Mouse (Mus musculus): ENCODE measurements at regions not wholly inside any gene's neighbourhood (a gene's known extent, or its start where the extent isn't known, plus 50 kb on each side); places are given as distances from the start of the nearest gene placed in this dataset.

- DNase-seq (ENCODE audit: inconsistent ontology term) = no peak
These were observed 746.9 kb downstream of the Ppargc1a start for GRCm38 (mm10) chr5:50820674-50821073.

DNA sequence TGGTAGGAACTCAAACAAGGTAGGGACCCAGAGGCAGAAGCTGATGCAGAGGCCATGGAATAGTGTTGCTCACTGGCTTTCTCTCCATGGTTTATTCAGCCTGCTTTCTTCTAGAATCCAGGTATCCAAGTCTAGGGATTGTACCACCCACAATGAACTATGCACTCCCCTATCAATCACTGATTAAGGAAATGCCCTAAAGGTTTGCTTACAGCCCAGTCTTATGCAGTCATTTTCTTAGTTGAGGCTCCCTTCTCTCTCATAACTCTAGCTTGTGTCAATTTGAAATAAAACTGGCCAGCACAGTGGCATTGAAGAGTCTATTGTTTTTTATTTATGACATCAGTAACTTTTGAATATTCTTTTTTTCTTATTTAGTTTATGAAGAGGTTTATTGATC lies 747.6 kb downstream of the Ppargc1a start:
- no peak for DNase-seq (ENCODE audit: inconsistent ontology term)

DNA sequence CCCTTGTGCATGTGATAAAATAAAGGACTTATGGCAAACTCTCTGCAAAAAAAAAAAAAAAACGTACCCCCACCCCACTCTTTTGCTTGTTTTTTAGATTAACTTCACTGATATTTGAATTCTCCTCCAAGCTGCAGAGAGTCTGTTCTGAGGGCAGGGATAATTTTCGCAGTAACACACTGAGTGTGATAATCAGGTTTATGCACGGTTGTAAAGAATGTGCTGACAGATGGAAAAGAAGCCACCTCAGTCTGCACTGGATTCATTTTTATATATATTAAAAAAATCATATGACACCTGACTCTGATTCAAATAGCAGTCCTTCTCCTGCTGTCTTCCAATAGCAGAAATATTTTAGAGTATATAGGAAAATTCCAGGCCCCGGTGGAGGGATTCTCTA lies 736.5 kb upstream of the Adgra3 start:
- no peak for DNase-seq (ENCODE audit: inconsistent ontology term)

GRCm38 (mm10) chr5:50794453-50795169 lies 735.8 kb upstream of the Adgra3 start:
- DNase-seq (ENCODE audit: inconsistent ontology term) = peak; percentile 38

GRCm38 (mm10) chr5:50793558-50793957 lies 734.8 kb upstream of the Adgra3 start:
- no peak for DNase-seq (ENCODE audit: inconsistent ontology term)

DNA sequence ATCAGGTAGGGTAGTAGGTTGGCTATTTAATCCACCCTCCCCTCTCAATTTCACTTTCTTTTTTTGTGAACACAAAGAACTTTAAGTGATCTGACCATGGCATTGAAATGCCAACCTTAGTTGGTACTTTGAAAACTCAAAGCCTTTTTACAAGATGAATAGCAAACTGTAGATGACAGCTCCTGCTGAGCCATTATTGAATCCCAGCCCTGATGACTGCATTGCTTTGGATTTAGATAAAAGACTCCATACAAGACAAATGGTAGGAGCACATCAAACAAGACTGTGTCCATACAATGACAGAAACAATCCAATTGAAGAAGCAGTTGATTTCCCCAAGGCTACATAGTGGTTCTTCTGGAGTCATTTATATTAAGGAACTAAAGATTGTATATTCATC lies 726.5 kb upstream of the Adgra3 start:
- DNase-seq (ENCODE audit: inconsistent ontology term) = peak; percentile 59

GRCm38 (mm10) chr5:50779138-50779537 lies 720.3 kb upstream of the Adgra3 start:
- DNase-seq (ENCODE audit: inconsistent ontology term) = no peak

GRCm38 (mm10) chr5:50778221-50778620 lies 719.4 kb upstream of the Adgra3 start:
- DNase-seq (ENCODE audit: inconsistent ontology term) = no peak

DNA sequence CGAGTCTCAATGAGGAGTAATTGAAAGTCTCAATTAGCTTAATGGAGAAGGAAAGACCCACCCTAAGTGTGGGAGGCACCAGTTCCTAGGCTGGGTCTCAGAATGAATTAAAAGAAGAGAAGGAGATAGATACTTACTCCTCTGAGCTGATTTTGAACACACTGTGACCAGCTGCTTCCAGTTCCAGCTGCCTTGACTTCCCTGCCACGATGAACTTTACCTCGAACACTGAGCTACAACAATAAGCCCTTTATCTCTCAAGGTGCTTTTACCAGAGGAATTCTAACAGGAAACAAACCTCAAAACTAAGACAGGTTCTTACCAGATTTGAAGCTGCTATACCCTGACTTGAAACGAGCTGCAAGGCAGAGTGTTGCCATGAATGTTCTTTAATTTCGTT lies 703.5 kb upstream of the Adgra3 start:
- no peak for DNase-seq (ENCODE audit: inconsistent ontology term)

- no peak for DNase-seq (ENCODE audit: inconsistent ontology term)
These were observed 701.6 kb upstream of the Adgra3 start for GRCm38 (mm10) chr5:50760386-50760785.

GRCm38 (mm10) chr5:50752766-50753165 lies 694.0 kb upstream of the Adgra3 start:
- peak; percentile 16 for DNase-seq (ENCODE audit: inconsistent ontology term)

- DNase-seq (ENCODE audit: inconsistent ontology term) = no peak
These were observed 692.6 kb upstream of the Adgra3 start for GRCm38 (mm10) chr5:50751358-50751757.

DNA sequence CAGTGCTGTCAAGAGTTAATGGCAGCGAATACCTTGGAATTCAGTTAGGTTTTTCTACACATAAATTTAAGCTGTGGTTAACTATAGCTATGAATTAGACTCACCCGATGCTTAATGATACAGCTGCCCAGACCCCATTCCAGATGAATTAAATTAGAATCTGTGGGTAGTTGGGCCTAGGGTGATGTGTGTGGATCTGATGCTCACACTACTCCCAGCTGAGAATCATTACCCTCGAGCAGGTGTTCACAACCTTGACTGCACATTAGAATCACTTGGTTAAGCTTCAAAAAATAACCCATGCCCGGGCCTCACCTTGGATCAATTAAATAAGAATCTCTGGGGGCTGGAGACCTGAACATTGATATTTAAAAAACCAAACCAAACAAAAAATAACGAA lies 684.2 kb upstream of the Adgra3 start:
- DNase-seq (ENCODE audit: inconsistent ontology term) = no peak

GRCm38 (mm10) chr5:50733711-50734110 lies 674.9 kb upstream of the Adgra3 start:
- peak; percentile 59 for DNase-seq (ENCODE audit: inconsistent ontology term)

DNA sequence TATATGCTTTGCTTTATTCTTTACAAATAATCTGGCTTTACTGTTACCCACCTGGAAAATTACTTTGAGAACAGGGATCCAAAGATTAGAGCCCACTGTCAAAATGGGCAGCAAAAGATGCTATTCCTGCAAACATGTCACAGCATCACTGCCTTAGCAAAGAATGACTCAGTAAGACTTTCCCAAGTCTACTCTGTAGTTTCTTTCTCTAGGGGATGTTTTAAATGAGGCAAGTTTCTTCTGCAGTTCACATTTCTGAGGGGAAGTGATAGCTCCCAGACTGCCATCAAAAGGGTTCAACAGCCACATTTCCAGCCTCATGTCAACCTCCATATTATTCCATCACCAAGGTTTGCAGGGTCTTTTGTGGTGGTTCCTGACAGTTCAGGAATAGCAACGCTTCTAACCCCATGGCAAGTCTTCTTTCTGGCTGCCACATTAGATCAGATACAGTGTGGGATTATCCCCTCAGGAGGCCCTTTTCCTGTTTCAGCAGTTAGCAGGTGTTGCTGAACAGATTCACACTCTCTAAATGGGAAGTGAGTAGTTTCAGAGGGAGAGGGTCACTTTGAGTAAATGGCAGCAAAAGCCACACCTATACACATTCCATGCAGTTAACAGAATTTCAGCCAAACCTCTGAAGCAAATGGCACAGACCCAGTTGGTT lies 669.7 kb upstream of the Adgra3 start:
- no peak for DNase-seq (ENCODE audit: inconsistent ontology term)

DNA sequence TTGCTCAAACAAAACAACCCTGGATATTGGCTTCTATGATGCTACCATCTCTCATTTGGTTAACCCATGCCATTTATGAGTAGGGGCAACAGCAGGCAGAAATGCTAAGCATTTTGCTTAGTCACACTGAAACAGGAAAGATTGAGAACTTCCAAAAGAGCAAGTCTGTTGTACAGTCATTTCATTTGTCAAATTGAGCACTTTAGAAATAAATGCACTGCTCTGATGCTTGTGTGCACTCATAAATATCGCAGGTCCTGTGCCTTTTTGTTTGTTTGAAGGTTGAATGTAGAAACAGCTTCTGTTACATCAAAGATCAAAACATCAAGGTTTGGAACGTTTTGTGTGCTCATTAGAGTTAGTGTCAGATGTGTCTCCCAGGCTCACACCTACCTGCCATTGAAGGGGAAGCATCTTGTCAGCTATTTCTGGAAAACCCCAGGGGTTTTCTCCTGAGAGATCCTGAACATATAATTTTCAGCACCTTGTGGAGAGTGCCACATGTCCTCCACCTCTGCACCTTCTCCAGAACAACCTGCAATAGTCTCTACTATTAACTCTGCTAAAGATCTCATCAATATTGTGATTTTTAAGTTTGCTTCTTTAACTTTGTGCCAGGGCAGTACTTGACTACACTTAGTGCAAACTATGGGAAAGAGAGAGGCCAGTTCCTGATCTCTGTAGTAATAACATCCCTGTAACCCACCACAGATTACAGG lies 648.3 kb upstream of the Adgra3 start:
- no peak for DNase-seq (ENCODE audit: inconsistent ontology term)

DNA sequence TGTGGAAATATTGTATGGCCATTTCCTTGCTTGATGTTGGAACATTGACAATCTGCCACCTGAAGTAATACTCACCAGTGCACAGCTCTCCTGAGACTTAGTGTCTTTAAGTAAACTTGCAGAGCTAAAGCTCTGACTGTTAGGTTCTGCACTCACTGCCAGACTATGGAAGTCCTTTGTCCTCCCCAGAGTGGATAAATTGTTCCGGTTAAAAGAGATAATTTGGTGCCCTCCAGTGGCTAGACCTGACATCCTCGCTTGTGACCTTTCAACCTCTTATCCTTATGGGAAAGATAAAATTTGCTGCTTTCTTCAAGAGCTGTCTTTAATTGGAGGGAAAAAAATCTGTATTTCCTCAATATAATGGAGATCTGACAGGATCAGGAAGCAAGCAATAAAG lies 639.3 kb upstream of the Adgra3 start:
- DNase-seq (ENCODE audit: inconsistent ontology term) = peak; percentile 66

GRCm38 (mm10) chr5:50697588-50697987 lies 638.8 kb upstream of the Adgra3 start:
- peak; percentile 57 for DNase-seq (ENCODE audit: inconsistent ontology term)

GRCm38 (mm10) chr5:50688362-50688761 lies 629.6 kb upstream of the Adgra3 start:
- DNase-seq (ENCODE audit: inconsistent ontology term) = no peak

DNA sequence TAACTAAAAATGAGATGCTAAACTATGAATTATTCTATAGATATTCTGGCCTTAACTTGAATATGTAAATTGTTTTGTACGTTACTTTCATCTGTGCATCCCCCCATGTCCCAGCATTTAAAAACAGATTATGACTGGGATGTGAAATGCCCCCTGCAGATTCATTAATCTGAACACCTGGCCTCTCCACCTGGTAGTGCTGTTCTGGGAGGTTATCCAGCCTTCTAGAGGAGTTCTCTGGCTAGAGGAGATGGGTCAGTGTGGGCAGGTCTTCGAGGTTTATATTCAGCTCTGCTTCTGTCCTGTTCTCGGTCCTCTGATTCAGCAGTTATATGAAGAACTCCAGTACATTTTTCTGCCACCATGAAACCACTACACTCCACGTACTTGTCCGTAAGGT lies 625.2 kb upstream of the Adgra3 start:
- DNase-seq (ENCODE audit: inconsistent ontology term) = no peak

DNA sequence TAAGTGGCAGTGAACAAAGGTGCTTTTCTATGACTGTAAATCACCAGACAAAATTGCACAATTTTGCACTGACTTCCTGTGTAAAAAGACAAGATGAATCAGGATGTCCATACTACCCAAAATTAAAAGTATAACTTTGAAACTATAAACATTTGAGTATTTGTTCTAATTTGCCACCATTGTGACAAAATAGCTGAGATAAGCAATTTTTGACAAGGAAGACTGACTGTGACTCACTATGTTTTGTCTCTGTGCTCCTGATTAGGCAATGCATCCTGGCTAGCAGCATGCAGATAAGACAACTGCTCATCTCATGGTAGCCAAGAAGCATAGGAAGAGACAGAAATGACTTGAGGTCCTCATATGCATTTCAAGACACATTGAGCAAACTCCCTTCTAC lies 577.7 kb upstream of the Adgra3 start:
- no peak for DNase-seq (ENCODE audit: inconsistent ontology term)

DNA sequence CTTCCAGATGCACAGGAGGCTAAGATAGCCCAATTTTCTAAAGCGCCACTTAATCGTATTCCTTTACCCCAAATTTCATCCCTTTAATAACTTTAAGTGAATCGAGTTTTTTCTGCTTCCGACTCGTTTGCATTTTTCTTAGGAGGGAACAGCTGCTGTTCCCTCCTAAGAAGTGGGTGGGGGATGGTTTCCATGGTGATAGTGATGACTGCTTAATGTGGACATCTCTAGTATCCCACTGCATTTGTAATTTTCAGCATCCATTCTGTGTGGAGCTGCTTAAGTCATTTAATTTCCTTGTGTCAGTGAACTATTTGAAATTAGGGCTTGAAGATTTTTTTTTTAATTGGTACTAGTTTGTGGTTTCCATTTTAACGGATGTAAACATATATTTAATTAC lies 567.8 kb upstream of the Adgra3 start:
- no peak for DNase-seq (ENCODE audit: inconsistent ontology term)

- no peak for DNase-seq (ENCODE audit: inconsistent ontology term)
These were observed 565.4 kb upstream of the Adgra3 start for GRCm38 (mm10) chr5:50624206-50624605.
